Mouse (Mus musculus): ENCODE results near the gene 1700080O16Rik.

The 1700080O16Rik gene

DNA sequence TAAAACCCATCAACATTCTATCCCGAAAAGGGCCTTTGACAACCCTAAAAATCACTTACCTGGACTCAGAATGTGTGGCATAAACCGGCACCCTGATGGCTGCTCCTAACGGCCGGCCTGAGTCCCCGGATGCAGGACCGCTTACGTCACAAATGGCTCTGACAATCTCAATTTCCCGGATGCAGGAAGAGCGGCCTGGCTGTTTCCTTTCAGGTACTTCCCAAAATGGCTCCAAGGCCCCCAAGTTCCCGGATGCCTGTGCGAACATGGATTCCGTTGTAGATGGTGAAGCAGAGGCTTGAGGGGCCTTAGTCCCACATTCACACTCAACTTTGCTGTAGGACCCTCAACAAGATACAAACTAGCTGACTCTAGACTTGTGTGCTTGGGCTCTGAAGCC is at the start of gene 1700080O16Rik:
Gene 1700080O16Rik (minus strand): TSS at position 101 of the 400 bp plus-strand sequence.
- DNase-seq (ENCODE audit: low spot score in 2 of 2): no peak

DNA sequence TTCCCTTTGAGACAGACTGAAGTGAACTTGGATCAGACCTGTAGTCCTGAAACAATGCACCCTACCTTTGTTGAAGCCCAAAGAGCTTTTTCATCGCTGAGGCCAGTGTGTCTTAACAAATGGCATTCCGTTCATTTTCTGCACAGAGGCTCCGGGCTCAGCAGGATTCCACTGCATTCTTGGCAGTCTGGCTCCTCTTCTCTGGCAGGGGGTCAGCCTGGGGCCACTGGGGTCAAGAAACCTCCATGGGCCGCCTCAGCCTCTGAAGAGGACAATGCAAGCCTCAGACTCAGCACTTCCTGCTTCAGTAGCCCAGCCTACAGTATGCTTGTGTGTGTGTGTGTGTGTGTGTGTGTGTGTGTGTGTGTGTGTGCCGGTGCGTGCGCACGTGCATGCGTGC is 45.1 kb upstream of the 1700080O16Rik start:
- DNase-seq (ENCODE audit: low spot score in 2 of 2): no peak

DNA sequence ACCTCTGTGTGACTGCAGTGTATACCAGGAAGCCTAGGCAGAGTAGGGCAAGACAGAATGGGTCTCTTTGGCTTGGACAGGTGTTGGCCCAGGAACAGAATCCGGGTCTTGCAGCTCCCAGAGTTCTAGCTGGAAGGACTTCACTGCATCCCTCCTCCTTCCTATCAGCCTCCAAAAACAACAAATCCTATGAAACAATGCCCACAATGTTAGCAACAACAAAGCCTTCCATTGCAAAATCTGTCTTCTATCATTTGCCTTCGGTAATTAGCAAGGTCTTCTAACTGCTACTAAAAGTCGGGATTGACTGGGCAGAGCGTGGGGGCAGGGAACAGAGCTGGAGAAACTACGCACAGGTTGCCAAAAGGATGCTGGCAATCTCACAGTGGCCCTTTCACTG is 27.5 kb upstream of the 1700080O16Rik start:
- no peak for DNase-seq (ENCODE audit: low spot score in 2 of 2)

DNA sequence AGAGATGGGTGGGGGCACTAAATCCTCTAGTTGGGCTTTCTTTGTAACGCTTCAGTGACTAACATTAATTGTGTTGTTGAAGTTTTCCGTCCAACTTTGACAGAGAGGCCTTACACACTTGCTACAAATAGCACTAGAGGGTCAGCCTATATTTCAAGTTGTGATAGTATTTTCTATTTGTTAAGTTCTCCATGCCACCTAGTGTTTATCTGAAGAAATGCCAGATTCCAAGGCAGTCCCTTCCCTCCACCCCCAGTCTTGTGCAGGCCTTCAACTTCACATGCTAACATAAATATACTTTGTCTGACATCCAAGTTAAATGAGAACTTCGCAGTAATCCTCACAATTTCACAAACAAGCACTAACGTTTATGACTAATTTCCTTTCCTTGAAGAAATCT is 26.9 kb upstream of the 1700080O16Rik start:
- DNase-seq (ENCODE audit: low spot score in 2 of 2): no peak

DNA sequence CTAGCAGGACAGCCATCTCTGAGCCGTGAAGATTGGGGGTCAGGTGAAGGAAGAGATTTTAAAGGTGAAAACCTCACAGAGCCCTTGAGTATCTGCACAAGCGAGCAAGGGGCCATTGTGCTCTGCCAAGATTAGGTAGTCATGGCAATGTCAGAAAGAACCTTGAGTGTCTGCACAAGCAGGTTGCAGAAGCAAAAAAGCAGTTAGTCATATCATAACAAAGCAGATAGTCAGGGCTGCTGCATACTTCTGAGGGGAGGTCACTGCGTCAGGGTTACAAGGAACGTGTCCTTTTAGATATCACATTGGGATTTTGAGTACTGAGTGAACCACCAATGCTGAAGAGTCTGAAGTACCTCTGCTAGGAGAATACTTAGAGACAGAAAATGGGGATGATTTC is 3.8 kb upstream of the 1700080O16Rik start:
- DNase-seq (ENCODE audit: low spot score in 2 of 2): no peak

DNA sequence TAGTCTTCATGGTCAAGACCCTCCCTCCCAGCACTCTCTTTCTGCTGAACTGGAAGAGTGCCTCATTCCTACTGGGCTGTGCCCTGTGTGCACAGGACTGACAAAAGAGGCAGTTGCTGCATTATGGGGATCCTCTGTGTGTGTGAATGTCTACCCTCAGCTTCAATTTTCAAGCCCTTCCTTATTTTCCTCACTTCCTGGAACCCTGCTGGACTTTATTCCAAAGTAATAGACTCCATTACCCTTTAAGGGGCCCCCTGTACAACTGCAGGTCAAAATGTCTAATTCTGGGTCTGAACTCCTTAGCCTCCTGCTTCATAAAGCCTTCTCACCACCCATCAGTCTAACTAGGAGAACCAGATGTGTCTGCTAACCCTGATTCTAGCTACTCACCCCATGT is 2.0 kb upstream of the 1700080O16Rik start:
- DNase-seq (ENCODE audit: low spot score in 2 of 2): no peak

DNA sequence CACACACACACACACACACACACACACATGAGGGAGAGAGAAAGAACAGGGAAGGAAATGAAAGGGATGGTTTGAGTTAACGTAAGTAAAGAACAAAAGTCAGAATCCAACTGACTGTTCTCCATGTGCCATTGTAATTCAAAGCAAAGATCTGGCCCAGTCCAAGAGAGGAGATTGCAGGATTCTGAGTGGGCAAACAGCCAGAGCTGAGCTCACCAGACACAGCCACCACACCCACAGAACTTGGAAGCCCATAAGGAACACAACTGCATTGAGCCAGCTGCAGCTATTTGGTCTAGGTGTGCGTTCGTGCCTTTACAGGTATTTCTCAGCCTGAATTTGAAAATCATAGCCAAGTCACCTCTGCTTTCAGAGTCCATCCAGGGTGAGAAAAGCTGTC is 24.5 kb downstream of the 1700080O16Rik start:
- DNase-seq (ENCODE audit: low spot score in 2 of 2): no peak

DNA sequence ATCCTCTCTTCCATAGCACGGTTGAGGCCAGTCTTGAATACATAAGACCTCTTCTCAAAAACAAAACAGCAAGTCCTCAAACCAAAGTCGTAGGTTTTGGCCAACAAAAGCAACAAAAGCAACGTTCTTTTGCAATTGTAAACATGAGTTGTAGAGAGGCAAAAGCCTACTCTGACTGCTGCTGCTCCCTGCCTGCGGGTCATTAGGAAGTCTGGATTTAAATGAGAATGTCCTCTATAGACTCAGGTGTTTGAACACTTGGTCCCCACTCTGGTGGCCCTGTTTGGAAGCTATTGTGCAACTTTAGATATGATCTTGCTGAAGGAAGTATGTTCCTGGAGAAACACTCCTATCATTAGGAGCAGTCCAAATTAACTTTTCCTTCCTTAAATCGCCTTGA is 34.5 kb downstream of the 1700080O16Rik start:
- no peak for DNase-seq (ENCODE audit: low spot score in 2 of 2)

DNA sequence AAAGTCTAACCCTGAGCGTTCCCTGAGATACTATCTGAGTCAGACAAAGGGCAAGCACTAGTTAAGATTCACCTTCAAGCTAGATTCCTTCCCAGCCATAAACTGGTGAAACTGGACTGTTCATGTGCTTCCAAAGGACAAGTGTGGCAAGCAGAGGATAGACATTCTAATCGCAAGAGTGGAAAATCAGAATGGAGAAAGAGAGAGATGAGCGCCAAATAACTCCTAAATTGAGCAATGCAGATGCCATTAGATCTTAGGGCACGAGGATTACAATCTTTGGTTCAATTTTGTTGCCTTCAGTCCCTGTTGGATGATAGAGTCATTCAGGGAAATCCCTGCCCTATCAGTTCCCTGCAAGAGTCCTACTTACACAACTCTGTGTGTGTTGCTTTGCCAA is 53.5 kb downstream of the 1700080O16Rik start:
- DNase-seq (ENCODE audit: low spot score in 2 of 2): no peak
